Mouse (Mus musculus): Measurements from ENCODE around the gene Plekhh2.

Gene Plekhh2

DNA sequence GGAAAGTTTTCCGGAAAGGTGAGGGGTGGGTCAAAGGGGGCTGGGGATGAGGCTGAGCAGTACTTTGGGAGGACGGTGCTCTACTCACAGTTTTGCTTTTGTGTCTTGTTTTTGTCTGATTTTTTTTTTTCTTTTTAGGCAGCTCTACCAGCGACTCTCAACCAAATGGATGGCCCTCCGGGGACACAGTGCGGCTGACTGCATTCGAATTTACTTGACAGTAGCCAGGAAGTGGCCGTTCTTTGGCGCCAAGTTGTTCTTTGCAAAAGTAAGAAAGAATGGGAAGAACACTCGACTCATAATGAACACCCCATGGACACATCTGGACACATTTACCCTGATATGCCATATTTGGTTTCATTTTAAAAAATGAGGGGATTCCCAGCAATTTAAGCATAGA lies 99.8 kb downstream of the Plekhh2 start:
- DNase-seq: no peak

DNA sequence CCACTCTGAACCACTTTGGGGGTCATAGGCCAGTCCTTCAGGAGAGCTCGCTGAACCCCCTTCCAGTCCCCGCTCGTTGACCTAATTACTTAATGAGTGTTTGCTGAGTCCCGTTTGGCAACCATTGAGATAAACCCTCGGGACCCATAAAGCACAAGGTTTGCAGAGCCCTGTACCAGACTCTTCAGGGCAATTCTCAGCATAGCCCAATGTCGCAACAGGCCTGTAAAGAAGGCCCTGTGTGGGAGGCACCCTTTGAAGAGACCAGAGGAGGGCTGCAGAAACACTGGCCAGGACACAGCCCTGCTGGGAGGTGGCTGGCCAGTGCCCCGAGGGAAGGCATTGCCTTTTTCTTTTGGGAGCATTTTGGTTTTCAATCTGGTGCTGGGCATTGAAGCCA lies 100.3 kb downstream of the Plekhh2 start:
- no peak for DNase-seq

DNA sequence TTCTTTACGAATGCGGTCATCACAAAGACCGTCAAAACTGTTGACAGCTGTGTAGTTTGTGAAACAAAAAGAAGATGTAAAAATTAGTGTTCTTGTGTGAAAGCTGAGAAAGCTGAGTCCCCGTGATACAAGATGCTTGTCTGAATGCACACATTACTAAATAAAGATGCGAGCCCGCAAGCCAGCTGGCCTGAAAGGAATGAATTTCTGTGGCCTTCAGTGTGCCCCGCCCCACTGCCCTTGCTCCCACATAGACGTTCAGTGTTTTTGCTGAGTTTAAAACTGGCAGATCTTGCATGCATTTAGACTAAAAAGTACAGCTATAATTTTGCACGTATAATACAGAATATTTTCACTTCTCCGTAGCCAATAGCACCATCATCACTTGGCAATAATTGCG lies 104.1 kb downstream of the Plekhh2 start:
- no peak for DNase-seq

DNA sequence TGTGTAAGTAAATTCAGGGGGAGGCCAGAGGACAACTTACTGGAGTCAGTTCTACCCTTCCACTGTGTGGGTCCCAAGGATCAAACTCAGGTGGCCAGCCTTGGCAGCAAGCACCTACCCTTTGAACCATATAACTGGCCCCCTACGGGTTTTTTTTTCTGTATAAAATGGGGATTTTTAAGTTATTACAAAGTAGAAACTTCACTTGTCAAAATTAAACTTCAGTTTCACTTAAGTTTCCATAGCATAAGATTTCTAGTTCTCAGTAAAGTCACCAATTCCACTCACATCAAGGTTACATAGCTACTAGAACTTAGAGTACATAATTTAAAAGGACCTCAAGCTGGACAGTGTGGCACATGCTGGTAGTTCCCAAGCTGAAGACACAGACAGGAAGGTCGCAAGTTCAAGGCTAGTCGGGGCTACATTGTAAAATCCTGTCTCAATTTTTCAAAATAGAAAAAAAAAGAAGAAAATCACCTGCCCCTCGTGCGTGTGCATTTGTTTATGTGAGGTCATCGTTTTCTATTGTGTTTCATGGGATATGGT lies 104.9 kb downstream of the Plekhh2 start:
- no peak for DNase-seq

DNA sequence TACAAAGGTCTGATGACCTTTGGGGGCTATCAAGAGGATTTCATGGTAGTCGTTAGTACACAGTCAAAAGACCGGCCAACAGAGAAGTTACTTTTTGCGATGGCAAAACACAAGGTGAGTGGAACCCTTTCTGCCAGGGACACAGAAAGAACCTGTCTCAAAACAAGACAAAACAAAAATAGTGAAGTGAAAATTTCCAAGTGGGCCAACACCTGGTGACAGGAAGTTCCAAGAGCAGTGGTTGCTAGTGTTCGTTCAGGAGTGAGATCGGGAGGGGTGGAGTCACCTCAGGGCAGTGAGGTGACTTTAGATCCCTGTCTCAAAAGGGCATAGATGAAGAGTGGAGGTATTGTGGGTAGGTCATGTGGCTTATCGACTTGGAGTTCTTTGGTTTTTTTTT lies 106.3 kb downstream of the Plekhh2 start:
- DNase-seq: no peak

DNA sequence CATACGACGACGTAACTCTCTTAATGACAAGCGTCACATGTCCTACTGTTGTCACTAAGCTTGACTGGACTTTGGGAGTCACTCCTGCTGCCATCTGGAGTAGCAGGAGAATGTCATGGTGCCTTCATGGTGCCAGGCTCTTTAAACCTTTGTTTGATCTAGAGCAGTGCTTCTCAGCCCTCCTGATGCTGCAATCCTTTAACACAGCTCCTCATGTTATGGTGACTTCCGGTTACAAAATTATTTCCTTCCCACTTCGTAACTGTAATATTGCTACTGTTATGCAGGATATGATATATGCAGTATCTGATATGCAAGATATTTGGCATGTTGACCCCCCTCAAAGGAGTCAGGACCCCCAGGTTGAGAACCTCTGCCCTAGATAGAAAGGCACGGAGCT lies 107.4 kb downstream of the Plekhh2 start:
- DNase-seq: no peak

DNA sequence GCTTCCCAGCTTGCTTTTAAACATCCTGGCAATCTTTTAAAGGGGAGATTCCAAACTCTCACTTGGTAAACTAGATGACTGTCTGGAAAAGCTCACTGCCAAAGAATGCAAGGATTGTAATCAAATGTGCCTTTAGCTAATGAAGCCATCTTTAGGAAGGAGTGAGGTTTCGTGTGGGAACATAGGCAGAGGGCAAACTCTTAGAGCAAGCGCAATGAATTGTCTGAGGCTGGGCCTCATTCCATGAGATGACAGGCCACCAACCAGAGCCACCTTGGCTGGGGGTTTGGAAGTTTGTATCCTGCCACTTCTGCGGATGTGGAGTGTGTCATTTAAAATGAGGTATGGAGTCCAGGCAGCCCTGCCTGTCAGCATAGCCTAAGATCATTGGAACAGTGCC lies 108.4 kb downstream of the Plekhh2 start:
- DNase-seq: no peak

DNA sequence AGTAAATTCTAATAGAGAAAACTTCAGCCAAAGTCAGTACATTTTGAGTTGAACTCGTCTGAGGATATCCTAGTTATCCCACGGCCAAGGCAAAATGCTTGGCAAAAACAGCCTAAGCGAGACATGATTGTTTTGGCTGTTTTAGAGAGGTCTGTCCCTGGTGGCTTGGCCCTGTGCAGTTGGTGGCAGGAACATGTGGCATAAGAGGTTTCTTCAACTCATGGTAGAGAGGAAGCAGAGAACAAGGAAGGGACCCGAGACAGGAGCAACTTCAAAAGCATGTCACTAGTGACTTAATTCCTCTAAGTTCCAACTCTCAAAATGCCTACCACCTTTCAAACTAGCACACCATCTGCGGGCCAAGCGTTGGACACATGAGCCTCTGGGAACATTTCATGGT lies 108.9 kb downstream of the Plekhh2 start:
- DNase-seq: no peak

DNA sequence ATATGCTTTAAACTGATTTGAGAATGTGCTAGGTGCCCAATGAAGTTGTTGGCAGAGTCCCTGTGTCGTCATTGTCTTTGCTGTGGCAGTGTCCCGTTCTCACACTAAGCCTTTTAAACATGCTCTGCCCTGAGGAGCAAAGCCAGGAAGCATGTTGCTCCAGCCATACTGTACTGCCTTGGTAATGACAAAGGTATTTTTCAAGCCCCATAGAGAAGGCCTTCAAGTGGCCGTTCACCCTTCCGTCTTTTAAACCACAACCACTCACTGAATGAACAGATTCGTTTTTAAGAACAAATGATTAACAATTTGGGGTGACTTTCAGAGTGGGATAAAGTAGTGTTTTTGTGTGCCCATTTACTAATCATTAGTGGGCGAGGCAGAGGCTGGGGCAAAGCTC lies 109.5 kb downstream of the Plekhh2 start:
- DNase-seq: no peak

DNA sequence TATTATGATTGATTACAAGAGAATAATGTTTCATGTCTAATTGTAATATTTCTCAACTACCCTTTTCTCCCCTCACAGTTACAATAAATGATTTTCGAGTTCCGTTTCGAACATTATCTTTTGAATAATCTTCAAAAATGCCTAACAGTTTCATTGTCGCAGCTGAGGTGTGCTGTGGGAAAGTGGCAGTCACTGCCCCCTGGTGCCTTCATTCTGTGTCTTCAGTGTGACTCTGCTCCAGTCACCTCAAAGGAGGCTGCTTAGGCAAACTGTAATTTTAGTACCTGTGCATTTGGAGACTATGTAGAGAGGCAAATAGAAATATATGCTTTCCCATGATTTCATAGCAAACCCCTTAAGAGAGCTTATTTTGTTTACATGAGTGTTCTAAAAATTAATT lies 110.3 kb downstream of the Plekhh2 start:
- no peak for DNase-seq

DNA sequence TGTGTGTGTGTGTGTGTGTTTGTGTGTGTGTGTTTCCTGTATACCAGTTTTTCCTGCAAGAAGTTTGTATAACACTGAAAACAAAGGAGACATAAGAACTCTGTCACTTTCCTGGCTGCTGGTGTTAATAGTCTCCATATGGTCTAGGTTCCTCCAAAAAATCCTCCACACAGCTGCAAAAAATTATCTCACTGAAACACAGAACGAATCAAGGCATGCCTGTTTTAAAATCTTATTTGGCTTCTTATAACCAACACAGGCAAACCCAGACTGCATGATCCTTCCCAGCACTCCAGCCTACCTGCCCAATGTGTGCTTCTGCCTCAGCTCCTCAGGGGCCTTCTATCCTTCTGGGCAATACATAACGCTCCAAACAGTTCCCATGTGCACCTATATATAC lies 111.2 kb downstream of the Plekhh2 start:
- no peak for DNase-seq

DNA sequence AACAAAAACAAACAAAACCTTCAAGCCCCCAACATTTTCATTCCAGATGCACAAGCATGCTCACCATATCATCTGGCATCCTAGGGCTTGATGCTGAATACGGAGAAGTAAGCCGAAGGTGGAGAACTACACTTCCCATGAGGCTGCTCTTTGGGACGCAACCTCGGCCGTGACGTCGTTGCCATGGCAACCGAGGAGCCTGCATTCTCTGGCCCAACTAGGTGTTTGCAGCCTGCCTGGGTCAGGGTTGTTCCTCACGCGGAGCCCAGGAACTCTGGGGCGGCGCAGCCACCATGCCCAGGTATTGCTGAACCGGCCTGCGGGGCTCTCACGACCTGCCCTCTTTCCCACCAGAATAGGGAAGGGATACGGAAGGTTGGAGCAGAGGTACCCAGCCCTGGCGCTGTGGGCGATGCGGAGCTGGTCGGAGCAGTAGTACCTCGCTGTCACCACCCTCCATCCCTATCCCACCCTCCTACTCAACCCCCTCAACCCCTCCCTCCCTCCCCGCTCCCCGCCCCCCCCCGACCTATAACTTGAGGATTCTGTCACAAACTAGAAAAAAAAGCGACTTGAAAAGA lies 114.7 kb downstream of the Plekhh2 start, which contains the start of gene Dync2li1:
TSS of gene Dync2li1 (plus strand) at position 221 of the 581 bp plus-strand sequence.
- DNase-seq: peak; percentile 95

DNA sequence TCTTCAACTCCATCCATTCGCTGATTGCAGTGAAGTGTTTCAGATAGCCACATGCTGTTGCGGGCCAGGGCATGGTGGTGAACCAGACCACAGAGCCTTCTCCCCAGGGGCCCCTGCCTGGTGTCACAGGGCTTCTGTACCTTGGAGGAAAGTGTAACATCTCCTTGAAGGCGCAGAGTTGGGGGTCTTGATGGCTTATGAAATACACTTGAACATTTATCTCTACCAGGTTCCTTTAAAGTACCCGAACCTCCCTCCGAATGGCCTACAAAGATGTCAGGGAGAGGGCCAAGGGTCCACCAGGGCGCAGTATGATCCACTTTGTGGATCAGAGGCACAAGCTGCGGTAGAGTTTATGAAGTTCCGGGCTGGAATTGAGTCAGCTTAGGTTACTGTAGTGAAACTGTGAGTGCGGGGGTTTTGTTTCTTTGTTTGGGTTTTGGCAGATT lies 115.2 kb downstream of the Plekhh2 start:
- peak; percentile 41 to 45 for DNase-seq

DNA sequence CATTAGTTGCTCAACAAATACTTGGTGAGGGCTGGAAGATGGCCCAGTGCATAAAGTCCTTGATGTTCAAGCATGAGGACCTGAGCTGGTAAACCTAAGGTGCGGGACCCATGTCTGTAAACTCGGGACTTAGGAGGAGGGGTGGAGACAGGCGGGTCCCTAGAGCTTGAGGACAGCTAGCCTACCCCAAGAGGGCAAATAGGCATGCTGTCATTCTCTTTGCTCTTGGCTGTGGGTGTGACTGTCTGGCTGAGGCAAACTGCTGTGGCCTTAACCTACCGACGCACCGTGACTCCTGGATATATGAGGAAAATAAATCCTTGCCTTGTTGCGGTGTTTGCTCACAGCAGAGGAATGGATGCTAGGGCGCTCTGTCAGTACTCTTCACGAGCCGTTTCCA lies 116.0 kb downstream of the Plekhh2 start:
- DNase-seq: no peak

DNA sequence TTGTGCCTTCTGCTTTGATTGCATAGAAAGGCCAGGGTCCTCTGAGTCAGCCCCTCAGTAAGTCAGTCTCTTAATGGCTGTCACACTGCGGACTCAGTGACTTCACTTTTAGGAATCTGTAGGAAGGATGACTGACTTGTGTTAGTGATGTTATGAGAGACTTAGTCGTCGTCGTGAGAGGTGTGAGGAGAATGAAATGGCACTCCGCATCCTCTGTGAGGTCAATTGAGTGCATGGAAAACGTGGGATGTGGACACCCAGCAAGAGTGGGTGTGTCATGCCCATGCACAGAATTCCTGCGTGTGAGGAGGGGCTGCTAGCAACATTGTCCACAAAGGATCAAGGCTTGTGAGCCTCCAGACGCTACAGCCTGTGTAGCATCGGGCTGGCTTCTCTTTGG lies 116.9 kb downstream of the Plekhh2 start:
- DNase-seq: no peak

DNA sequence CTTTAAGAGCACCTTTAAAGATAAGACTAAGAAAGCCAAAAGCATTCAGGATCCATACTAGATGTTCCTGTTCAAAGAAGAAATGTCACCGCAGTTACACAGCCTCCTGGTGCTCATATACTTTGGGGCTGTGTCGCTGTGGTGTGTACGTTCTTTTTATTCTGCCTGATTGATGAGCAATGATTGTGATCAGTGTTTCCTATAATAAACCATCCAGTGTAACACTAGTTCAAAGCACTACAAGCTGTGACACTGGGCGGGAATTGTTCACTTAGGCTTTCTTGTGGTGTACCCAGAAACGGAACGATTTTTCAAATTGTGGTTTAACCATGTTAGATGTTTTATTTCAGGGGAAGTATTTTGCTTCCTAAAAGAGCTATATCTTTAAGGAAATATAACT lies 120.1 kb downstream of the Plekhh2 start:
- DNase-seq: no peak

DNA sequence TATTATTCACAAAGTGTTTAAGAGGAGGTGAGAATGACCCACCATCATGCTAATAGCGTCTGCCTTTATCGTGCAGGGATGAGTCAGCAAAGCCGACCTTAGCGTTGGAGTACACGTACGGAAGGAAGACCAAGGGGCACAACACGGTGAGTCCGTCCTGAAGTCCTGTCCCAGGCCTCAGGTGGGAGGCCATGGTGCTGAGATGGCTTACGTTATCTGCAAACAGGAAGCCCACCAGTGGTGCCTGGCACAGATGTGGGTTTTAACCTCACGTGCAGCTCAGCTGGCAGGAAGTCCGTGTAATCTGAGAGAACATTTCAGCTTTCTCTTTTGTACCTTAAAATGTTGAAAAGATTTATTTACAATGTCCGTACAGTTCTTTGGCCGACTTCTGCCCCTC lies 121.7 kb downstream of the Plekhh2 start:
- DNase-seq: no peak

DNA sequence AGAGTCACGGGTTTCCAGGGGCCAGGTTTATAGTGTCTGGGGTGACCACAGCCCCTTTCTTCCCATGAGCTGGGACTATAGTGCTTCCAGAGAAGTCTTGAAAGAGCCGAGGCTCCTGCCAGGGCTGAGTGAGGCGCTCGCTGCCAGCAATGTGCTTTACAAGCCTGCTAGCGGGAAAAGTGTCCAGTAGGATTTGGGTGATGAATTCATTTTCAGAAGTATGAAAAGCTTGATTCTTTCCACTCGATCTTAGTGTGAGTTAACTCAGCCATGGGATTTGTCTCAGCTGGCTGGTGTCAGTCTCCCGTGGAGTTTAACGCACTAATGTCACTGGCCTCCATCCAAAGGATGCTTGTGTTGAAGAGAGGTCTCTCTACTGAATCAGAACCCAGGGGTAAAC lies 124.6 kb downstream of the Plekhh2 start:
- peak in 1 of 2 experiments; percentile 8 for DNase-seq

DNA sequence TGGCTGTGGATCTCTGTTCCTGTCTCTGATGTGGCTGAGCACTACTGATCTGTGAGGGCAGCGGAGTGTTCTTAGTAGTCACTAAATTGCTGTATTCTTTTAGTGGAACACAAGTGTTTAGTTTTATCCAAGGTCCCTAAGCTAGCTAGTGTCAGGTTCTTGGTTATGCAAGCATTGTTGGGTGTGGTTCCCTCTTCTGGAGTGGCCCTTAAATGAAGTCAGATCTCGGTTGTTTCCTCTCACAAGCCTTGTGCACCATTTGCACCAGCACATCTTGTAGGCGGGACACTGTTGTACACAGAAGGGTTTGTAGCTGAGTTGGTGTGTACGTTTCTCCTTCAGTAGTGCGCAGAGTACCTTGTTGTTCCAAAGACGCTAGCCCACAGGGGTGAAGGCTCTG lies 126.3 kb downstream of the Plekhh2 start:
- DNase-seq: no peak

DNA sequence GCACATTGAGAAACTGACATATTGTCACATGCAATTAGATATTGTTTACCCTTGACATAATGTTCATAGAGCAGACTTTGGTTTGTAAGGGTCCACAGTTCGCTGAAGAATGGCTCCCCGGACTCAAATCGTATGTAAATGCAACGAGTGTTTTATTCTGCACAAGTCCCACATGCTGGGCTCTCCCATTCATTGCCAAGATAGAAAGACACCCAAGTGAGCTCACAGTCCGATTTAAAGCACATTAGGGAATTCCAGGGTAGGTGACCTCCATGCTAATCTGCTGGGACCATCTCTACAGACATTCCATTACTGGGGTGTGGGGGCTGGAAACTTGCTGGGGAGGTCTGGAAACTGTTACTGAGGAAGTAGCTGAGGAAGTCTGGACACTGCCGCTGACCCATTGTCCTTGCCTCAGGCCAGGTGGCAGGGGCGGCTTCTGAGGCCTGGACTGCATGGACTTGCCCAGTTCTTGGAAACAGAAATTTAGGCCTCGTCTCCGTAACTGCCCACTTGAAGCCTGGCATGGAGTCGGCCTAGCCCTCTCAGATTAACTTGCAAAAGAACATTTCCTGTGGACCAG lies 128.2 kb downstream of the Plekhh2 start:
- no peak for DNase-seq

DNA sequence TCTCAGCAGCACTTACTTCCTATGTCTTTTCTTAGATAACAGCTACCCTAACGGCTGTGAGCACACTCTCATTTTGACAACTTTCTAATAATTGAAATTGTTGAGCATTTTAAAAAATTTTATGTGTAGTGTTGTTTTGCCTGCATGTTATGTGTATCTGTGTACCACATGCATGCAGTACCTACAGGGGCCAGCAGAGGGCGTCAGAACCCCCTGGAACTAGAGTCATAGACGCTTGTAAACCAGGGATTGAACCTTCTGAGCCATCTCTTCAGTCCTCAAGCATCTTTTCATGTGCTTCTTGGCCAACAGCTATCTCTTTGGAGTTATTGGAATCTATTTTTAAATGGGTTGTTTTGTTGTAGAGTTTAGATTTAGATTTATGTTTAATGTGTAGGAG lies 130.2 kb downstream of the Plekhh2 start:
- DNase-seq: peak; percentile 50 to 73

DNA sequence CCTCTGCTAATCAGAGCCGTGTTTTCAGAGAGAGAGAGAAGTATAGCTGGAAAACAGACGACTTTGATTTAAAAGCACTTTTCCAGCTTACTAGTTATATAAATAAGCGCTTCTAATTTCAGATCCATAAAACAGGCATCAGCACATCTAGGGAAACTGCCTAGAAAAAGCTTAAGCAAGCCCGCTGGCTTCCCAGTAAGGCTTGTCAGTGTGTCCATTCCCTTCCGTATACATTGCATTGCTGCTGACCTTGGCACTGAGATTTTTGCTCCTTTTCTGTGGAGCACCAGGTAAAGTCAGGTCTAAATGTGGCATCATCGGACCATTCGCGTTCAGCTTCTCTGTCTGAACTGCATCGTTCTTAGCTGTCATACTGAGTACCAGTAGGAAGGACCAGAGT lies 130.6 kb downstream of the Plekhh2 start:
- DNase-seq: no peak

DNA sequence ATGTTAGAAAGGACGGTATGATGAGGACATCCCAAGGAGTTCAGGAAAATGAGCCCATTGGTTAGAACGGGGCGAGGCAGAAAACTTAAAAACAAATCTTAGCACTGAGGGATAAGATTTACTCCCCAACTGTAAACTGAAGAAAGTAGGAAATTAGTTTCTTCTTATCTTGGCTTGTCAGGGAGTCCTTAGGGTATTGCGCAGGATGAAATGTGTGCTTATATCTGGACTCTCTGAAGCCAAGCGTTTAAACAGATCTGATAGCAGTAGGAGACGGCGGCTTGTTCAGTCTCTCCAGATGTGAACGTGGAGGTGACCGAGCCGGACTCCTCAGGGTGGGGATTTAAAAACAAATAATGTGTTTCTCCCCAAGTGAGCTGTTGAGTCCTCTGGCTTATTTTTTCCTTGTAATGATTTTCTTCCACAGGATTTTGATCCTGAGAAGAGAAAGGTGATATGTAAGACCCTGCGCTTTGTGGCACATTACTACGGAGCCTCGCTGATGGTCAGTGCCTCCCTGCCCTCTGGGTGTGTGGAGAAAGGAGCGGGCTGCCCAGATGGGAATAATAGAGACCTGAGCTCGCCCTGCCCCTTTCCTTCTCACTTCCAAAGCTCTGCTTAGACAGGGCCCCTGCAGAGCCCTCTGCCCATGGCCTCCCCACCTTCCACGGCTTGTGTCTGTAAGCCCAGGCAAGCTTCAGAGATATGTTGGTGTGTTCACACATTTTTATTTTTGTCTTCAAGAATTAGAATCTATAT lies 132.8 kb downstream of the Plekhh2 start:
- DNase-seq: no peak

DNA sequence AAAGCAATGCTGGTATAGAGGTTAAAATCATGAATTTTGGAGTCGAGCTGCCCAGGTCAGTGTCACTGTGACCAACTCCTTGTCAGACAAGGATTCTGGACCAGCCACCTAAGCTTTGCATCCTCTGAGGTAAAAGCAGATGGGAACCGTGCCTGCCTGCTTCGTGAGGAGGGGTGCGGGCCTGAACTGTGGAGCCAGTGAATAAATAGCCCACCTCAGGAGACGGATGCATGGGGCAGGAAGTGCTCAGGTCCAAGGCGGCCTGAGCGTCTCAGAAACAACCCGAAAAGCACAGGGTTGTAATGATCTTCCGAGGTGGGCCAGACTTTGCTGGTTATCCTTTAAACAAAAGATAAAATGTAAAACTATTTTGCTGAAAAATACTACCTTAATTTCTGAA lies 133.4 kb downstream of the Plekhh2 start:
- DNase-seq: no peak

Data from cerebellum, postnatal 14 days (tissue).